Mouse (Mus musculus): ENCODE data around the gene 1700056E22Rik. TPM values are rescaled to one million over a fixed set of nuclear protein-coding genes. Genes with fewer than 3 reads are reported as not detected.

Gene 1700056E22Rik
- total and polyA plus RNA-seq, 3 experiments: 0.35 to 1.1 TPM; not detected in 1

- no peak for TF ChIP-seq JUND (IDR thresholded peaks at IDR 0.05; ENCODE audit: low read depth, low read length)
Measured at GRCm38 (mm10) chr1:184002470-184002869, 31.6 kb downstream of the 1700056E22Rik start (continued).

GRCm38 (mm10) chr1:183997207-183997606 is 36.9 kb downstream of the 1700056E22Rik start:
- no peaks in the 10 kb centered on the region for H3K36me3 ChIP-seq (ENCODE audit: control insufficient read depth in 1 of 2, insufficient read depth in 2 of 2, low read length in 2 of 2)
- TF ChIP-seq E2F4 (IDR thresholded peaks at IDR 0.05; ENCODE audit: borderline replicate concordance, low read depth, low read length) (no peak), CTCF (IDR thresholded peaks at IDR 0.05 in 2 of 3, conservative IDR thresholded peaks at IDR 0.05 in 1 of 3; ENCODE audit: control insufficient read depth in 1 of 3, insufficient read depth in 1 of 3, low read depth in 2 of 3, low read length in 3 of 3, poor library complexity in 1 of 3, severe bottlenecking in 1 of 3) (no peak), MAZ (IDR thresholded peaks at IDR 0.05; ENCODE audit: low read depth, low read length) (no peak), GATA1 (IDR thresholded peaks at IDR 0.05; ENCODE audit: low read depth, low read length) (no peak), TAL1 (IDR thresholded peaks at IDR 0.05; ENCODE audit: low read length) (no peak), POLR2AphosphoS2 (IDR thresholded peaks at IDR 0.05; ENCODE audit: low read length) (no peak), MEF2A (IDR thresholded peaks at IDR 0.05; ENCODE audit: extremely low read depth, insufficient replicate concordance, low read depth, low read length, poor library complexity, severe bottlenecking) (no peak), JUND (IDR thresholded peaks at IDR 0.05; ENCODE audit: low read depth, low read length) (no peak), POLR2A (IDR thresholded peaks at IDR 0.05; ENCODE audit: control insufficient read depth in 1 of 2, insufficient read depth in 1 of 2, low read depth in 1 of 2, low read length in 2 of 2, poor library complexity in 1 of 2) (no peak), EP300 (IDR thresholded peaks at IDR 0.05; ENCODE audit: low read depth in 1 of 2, low read length in 2 of 2) (no peak)
- DNase-seq (ENCODE audit: low read depth, low spot score): no peak
- no peak overlapping the region for H3K27ac ChIP-seq (ENCODE audit: control insufficient read depth, low read depth, low read length)
- no peaks in the 10 kb centered on the region for H3K27me3 ChIP-seq (ENCODE audit: control insufficient read depth in 1 of 2, insufficient read depth in 2 of 2, low read length in 2 of 2)
- no peaks in the 10 kb centered on the region for H3K4me1 ChIP-seq (ENCODE audit: control insufficient read depth in 1 of 2, insufficient read depth in 2 of 2, low read length in 2 of 2)
- no peaks in the 10 kb centered on the region for H3K79me2 ChIP-seq (ENCODE audit: control insufficient read depth, insufficient read depth, low read length, poor library complexity)
- no peak overlapping the region for H3K9ac ChIP-seq (ENCODE audit: control insufficient read depth, low read depth, low read length, poor library complexity, severe bottlenecking)
- H3K9me3 ChIP-seq (replicated peaks; ENCODE audit: insufficient read depth, low read length): no peaks in the 10 kb centered on the region
- no peak overlapping the region for H3K4me3 ChIP-seq (ENCODE audit: control insufficient read depth in 1 of 2, insufficient read depth in 1 of 2, low read depth in 2 of 2, low read length in 2 of 2)

- Histone ChIP-seq H3K79me2 (ENCODE audit: control insufficient read depth, insufficient read depth, low read length, poor library complexity) (no peaks in the 10 kb centered on the region), H3K27me3 (ENCODE audit: control insufficient read depth in 1 of 2, insufficient read depth in 2 of 2, low read length in 2 of 2) (no peaks in the 10 kb centered on the region), H3K9ac (ENCODE audit: control insufficient read depth, low read depth, low read length, poor library complexity, severe bottlenecking) (no peak overlapping the region), H3K27ac (ENCODE audit: control insufficient read depth, low read depth, low read length) (no peak overlapping the region), H3K4me3 (ENCODE audit: control insufficient read depth in 1 of 2, insufficient read depth in 1 of 2, low read depth in 2 of 2, low read length in 2 of 2) (no peak overlapping the region), H3K9me3 (replicated peaks; ENCODE audit: insufficient read depth, low read length) (no peaks in the 10 kb centered on the region), H3K36me3 (ENCODE audit: control insufficient read depth in 1 of 2, insufficient read depth in 2 of 2, low read length in 2 of 2) (no peaks in the 10 kb centered on the region), H3K4me1 (ENCODE audit: control insufficient read depth in 1 of 2, insufficient read depth in 2 of 2, low read length in 2 of 2) (no peaks in the 10 kb centered on the region)
- TF ChIP-seq USF2 (IDR thresholded peaks at IDR 0.05; ENCODE audit: borderline replicate concordance in 1 of 2, insufficient read depth in 1 of 2, low read depth in 1 of 2, low read length in 2 of 2) (no peak), CHD2 (IDR thresholded peaks at IDR 0.05; ENCODE audit: low read length) (no peak), ZC3H11A (IDR thresholded peaks at IDR 0.05; ENCODE audit: low read depth, low read length) (no peak), JUND (IDR thresholded peaks at IDR 0.05; ENCODE audit: low read depth, low read length) (no peak), MYB (IDR thresholded peaks at IDR 0.05; ENCODE audit: low read depth, low read length) (no peak), SMC3 (IDR thresholded peaks at IDR 0.05; ENCODE audit: low read depth, low read length) (no peak), MAZ (IDR thresholded peaks at IDR 0.05; ENCODE audit: low read depth, low read length) (no peak), GABPA (IDR thresholded peaks at IDR 0.05; ENCODE audit: low read depth, low read length) (no peak), NRF1 (IDR thresholded peaks at IDR 0.05; ENCODE audit: insufficient read depth, low read depth, low read length, poor library complexity, severe bottlenecking) (no peak), POLR2AphosphoS5 (IDR thresholded peaks at IDR 0.05; ENCODE audit: borderline replicate concordance, low read depth, low read length) (no peak), MAX (IDR thresholded peaks at IDR 0.05; ENCODE audit: low read length) (no peak), MEF2A (IDR thresholded peaks at IDR 0.05; ENCODE audit: extremely low read depth, insufficient replicate concordance, low read depth, low read length, poor library complexity, severe bottlenecking) (no peak), MYC (IDR thresholded peaks at IDR 0.05; ENCODE audit: low read depth, low read length) (no peak), E2F4 (IDR thresholded peaks at IDR 0.05; ENCODE audit: borderline replicate concordance, low read depth, low read length) (no peak), CHD1 (IDR thresholded peaks at IDR 0.05; ENCODE audit: low read depth, low read length) (no peak), MXI1 (IDR thresholded peaks at IDR 0.05; ENCODE audit: low read depth, low read length) (no peak), TAL1 (IDR thresholded peaks at IDR 0.05; ENCODE audit: low read length) (no peak)
- no peak for DNase-seq (ENCODE audit: low read depth, low spot score)
Measured at GRCm38 (mm10) chr1:183991921-183992320, 42.2 kb downstream of the 1700056E22Rik start.
